Mouse (Mus musculus): ENCODE measurements around the gene Pim1. TPM values are rescaled to one million over a fixed set of nuclear protein-coding genes. Genes with fewer than 3 reads are reported as not detected.

Gene Pim1
- polyA plus RNA-seq, 1 experiment from 2014 or later = 13.5 TPM

- no peaks in the 10 kb centered on the region for H3K9me3 ChIP-seq (replicated peaks; ENCODE audit: control insufficient read depth, low read length)
- no peaks in the 10 kb centered on the region for H3K27me3 ChIP-seq (ENCODE audit: control insufficient read depth, insufficient read depth, low read length)
- no peaks in the 10 kb centered on the region for H3K36me3 ChIP-seq (ENCODE audit: control insufficient read depth, insufficient read depth, low read length)
- no peak overlapping the region for H3K4me2 ChIP-seq (ENCODE audit: low read depth, low read length)
- no peaks in the 10 kb centered on the region for H3K4me1 ChIP-seq (ENCODE audit: control insufficient read depth, insufficient read depth, low read length)
- no peak overlapping the region for H3K27ac ChIP-seq (ENCODE audit: low read length)
- ATAC-seq (ENCODE audit: insufficient read depth, low FRiP score) = no peak
- no peak overlapping the region for H3K4me3 ChIP-seq (replicated peaks; ENCODE audit: low read length)
- H3K9ac ChIP-seq (ENCODE audit: low read length) = no peak overlapping the region
- WGBS = 86% methylated on average over 19 of the region's 19 CpGs
Measured at GRCm38 (mm10) chr17:29542831-29543690, 52.5 kb downstream of the Pim1 start.

DNA sequence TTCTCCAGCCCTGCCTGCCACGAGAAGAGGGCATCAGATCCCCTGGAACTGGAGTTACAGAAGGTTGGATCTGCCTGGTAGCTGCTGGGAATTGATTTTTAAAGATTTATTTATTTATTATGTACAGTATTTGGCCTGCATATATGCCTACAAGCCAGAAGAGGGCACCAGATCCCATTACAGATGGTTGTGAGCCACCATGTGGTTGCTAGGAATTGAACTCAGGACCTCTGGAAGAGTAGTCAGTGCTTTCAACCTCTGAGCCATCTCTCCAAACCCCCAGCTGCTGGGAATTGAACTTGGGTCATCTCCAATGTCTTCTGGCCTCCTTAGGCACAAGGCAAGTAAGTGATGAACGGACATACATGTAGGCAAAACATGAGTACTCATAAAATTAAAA is 53.5 kb downstream of the Pim1 start:
- ATAC-seq (ENCODE audit: insufficient read depth, low FRiP score) = no peak
- Histone ChIP-seq H3K4me3 (replicated peaks; ENCODE audit: low read length) (no peak overlapping the region), H3K4me2 (ENCODE audit: low read depth, low read length) (no peak overlapping the region), H3K27ac (ENCODE audit: low read length) (no peak overlapping the region), H3K9ac (ENCODE audit: low read length) (no peak overlapping the region), H3K9me3 (replicated peaks; ENCODE audit: control insufficient read depth, low read length) (no peaks in the 10 kb centered on the region), H3K27me3 (ENCODE audit: control insufficient read depth, insufficient read depth, low read length) (no peaks in the 10 kb centered on the region), H3K36me3 (ENCODE audit: control insufficient read depth, insufficient read depth, low read length) (no peaks in the 10 kb centered on the region), H3K4me1 (ENCODE audit: control insufficient read depth, insufficient read depth, low read length) (0 out of 2 replicates have a peak, but pooled peaks cover 2% of the 10 kb centered on the region)
- 68% methylated on average over 2 of the region's 2 CpGs for WGBS

DNA sequence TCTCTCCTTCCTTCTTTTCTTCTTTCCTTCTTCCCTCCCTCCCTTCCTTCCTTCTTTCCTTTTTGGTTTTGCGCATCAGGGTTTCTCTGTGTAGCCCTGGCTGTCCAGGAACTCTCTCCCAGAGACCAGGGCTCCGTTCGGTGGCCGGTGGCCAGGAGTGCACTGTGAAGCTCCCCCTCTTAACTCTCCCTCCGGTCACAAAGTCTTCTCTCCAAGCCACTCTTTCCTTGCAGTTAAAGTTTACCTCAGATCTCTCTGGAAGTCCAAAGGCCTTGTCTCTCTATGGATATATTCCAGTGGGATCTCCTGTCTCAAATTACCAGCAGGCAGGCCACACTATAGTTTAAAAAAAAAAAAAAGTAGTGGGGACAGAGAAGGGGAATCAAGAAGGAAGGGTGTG is 54.7 kb downstream of the Pim1 start:
- peaks cover 7% of the 10 kb centered on the region for H3K4me1 ChIP-seq (ENCODE audit: control insufficient read depth, insufficient read depth, low read length)
- no peak overlapping the region for H3K4me3 ChIP-seq (replicated peaks; ENCODE audit: low read length)
- WGBS = 90% methylated on average over 5 of the region's 5 CpGs
- no peak overlapping the region for H3K27ac ChIP-seq (ENCODE audit: low read length)
- H3K9me3 ChIP-seq (replicated peaks; ENCODE audit: control insufficient read depth, low read length) = no peaks in the 10 kb centered on the region
- H3K27me3 ChIP-seq (ENCODE audit: control insufficient read depth, insufficient read depth, low read length) = no peaks in the 10 kb centered on the region
- no peak overlapping the region for H3K4me2 ChIP-seq (ENCODE audit: low read depth, low read length)
- H3K36me3 ChIP-seq (ENCODE audit: control insufficient read depth, insufficient read depth, low read length) = no peaks in the 10 kb centered on the region
- H3K9ac ChIP-seq (ENCODE audit: low read length) = no peak overlapping the region
- no peak for ATAC-seq (ENCODE audit: insufficient read depth, low FRiP score)

Other genes starting within 250 kb of the Pim1 start
- gene Ppil1, start 226.6 kb upstream of the Pim1 start, polyA plus RNA-seq (2015; fragmentation: Nextera tagmentation; extraction: Ambion mirVana) = 129 and 130 TPM in 2 replicates
- gene BC004004, start 222.0 kb upstream of the Pim1 start, polyA plus RNA-seq (2015; fragmentation: Nextera tagmentation; extraction: Ambion mirVana) = 82.2 and 83.0 TPM in 2 replicates
- gene Pi16, start 173.1 kb upstream of the Pim1 start, polyA plus RNA-seq (2015; fragmentation: Nextera tagmentation; extraction: Ambion mirVana) = 1.8 and 2.6 TPM in 2 replicates
- 91.7 and 102 TPM in 2 replicates for gene Mtch1, start 142.8 kb upstream of the Pim1 start, polyA plus RNA-seq (2015; fragmentation: Nextera tagmentation; extraction: Ambion mirVana)
- 12.1 and 13.1 TPM in 2 replicates for gene Fgd2, start 129.8 kb upstream of the Pim1 start, polyA plus RNA-seq (2015; fragmentation: Nextera tagmentation; extraction: Ambion mirVana)
- not detected in 2 replicates for gene Gm17657, start 58.9 kb downstream of the Pim1 start, polyA plus RNA-seq (2015; fragmentation: Nextera tagmentation; extraction: Ambion mirVana)
- 10.9 and 12.2 TPM in 2 replicates for gene Tbc1d22b, start 59.0 kb downstream of the Pim1 start, polyA plus RNA-seq (2015; fragmentation: Nextera tagmentation; extraction: Ambion mirVana)
- 0.61 and 0.65 TPM in 2 replicates for gene Tmem217, start 61.6 kb downstream of the Pim1 start, polyA plus RNA-seq (2015; fragmentation: Nextera tagmentation; extraction: Ambion mirVana)
- gene Rnf8, start 124.0 kb downstream of the Pim1 start, polyA plus RNA-seq (2015; fragmentation: Nextera tagmentation; extraction: Ambion mirVana) = 55.5 and 63.7 TPM in 2 replicates
- 2.7 and 3.1 TPM in 2 replicates for gene Gm28043, start 124.1 kb downstream of the Pim1 start, polyA plus RNA-seq (2015; fragmentation: Nextera tagmentation; extraction: Ambion mirVana)
- gene Cmtr1, start 169.8 kb downstream of the Pim1 start, polyA plus RNA-seq (2015; fragmentation: Nextera tagmentation; extraction: Ambion mirVana) = 102 and 110 TPM in 2 replicates
- 11.0 and 14.5 TPM in 2 replicates for gene Ccdc167, start 226.3 kb downstream of the Pim1 start, polyA plus RNA-seq (2015; fragmentation: Nextera tagmentation; extraction: Ambion mirVana)

Data from stomach, embryonic 16.5 days (tissue).